Mouse (Mus musculus) liver, embryonic 14.5 days (tissue): ENCODE measurements around the gene Rpl18a.

ENCODE experiments used
- CTCF ChIP-seq: IDR thresholded peaks from 2 replicates; pipeline ENCODE4 v1.5.1; 2016; ENCODE audit warnings: antibody characterized with exemption, low read depth, control low read depth
- EP300 ChIP-seq: IDR thresholded peaks from 2 replicates; pipeline ENCODE4 v1.6.1; 2016; ENCODE audit warnings: antibody characterized with exemption, low read depth

DNA sequence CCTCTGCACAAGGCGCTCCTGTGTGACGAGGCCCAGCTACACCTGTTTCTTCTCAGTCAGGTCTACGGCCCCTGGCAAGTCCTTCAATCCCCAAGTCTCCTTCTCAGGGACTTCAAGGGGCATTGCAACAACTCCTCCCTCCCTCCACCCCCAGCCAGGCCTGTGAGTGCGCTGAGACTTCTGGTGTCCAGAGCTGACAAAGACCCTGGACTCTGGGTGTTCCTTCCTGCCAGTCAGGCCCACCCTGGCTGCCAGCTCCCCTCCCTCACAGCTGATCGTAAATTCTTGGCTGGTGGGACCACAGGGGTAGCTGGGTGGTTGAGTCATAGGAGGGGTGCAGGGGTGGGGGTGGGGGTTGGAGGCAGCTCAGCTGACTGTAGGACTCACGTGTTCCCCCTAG is 45.4 kb downstream of the Rpl18a start:
- TF ChIP-seq CTCF: no peak
- no peak for TF ChIP-seq EP300
